Mouse (Mus musculus) spleen, adult 2 months (tissue): ENCODE results near the gene Grifin. TPM values are rescaled to one million over a fixed set of nuclear protein-coding genes. Genes with fewer than 3 reads are reported as not detected.
A peak's percentile ranks its signal among the peaks of the same experiment; 100 is the strongest.

ENCODE experiments used
- DNase-seq, 2 experiments: peaks; one replicate each; pipeline versions ENCODE4 v3.0.0 to v3.0.0-alpha.2; 2012 to 2021; ENCODE audit warnings: low spot score in 2 of 2, low read depth in 1 of 2
- H3K27ac ChIP-seq: fragments of 200-500 bp; 2 replicates; pipeline ENCODE4 v1.5.1; 2012; ENCODE audit warnings: low read length, inconsistent platforms; ENCODE audit not compliant: insufficient read depth
- H3K27me3 ChIP-seq: fragments of 200-500 bp; 2 replicates; pipeline ENCODE4 v1.6.1; 2012; ENCODE audit warnings: mild to moderate bottlenecking, moderate library complexity, low read length, inconsistent platforms; ENCODE audit not compliant: control insufficient read depth, insufficient read depth
- H3K36me3 ChIP-seq: fragments of 200-500 bp; 2 replicates; pipeline ENCODE4 v1.6.1; 2012; ENCODE audit warnings: mild to moderate bottlenecking, low read length, inconsistent platforms; ENCODE audit not compliant: control insufficient read depth, insufficient read depth
- H3K4me1 ChIP-seq: fragments of 200-500 bp; 2 replicates; pipeline ENCODE4 v1.6.1; 2011; ENCODE audit warnings: inconsistent platforms; ENCODE audit not compliant: control insufficient read depth, insufficient read depth, insufficient read length
- H3K4me3 ChIP-seq: fragments of 200-500 bp; 2 replicates; pipeline ENCODE4 v1.5.1; 2011; ENCODE audit warnings: mild to moderate bottlenecking, inconsistent platforms; ENCODE audit not compliant: insufficient read depth, insufficient read length; ENCODE audit errors: extremely low read depth
- CTCF ChIP-seq: fragments of 200-500 bp; IDR thresholded peaks from 2 replicates; pipeline ENCODE4 v1.5.1; 2011; ENCODE audit warnings: mild to moderate bottlenecking, inconsistent platforms; ENCODE audit not compliant: insufficient read depth, insufficient read length, insufficient replicate concordance; ENCODE audit errors: extremely low read depth
- POLR2A ChIP-seq: fragments of 200-500 bp; IDR thresholded peaks from 2 replicates; pipeline ENCODE4 v1.6.1; 2011; ENCODE audit warnings: low read depth, low read length, inconsistent platforms
- WGBS: fragments of 180-500 bp; shearing (Covaris S2); methylation state at CpG from one replicate; pipeline ENCODE4 v1.1.7; 2018; 5-methylcytosine and 5-hydroxymethylcytosine counted together
- polyA plus RNA-seq: library from polyadenylated mRNA; depleted of rRNA; stranded (reverse); fragments of >200 nt; gene quantifications from 2 replicates; pipeline ENCODE4 v1.2.3, GENCODE M21; 2012

Grifin gene
- polyA plus RNA-seq, 1 experiment: 0.61 TPM

DNA sequence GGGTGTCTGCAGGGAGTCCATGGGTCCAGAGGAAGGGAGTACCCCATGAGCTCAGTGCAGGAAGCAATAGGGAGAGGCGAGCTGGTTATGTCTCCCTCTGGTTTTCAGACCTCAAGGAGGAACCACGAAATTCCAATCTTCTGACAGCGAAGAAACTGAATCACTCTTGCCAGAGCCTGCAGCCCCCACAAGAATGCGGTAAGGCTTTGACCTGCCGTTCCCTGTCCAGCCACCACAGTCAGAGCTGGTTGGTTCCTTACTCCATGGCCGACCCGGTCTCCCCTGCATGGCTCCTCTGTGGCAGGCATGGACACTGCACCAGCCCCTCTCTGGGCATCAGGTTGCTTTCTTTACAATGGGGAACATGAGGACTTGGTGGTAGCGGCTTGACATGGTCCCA is 39.5 kb upstream of the Grifin start:
- 84% methylated on average over 8 of the region's 8 CpGs for WGBS

DNA sequence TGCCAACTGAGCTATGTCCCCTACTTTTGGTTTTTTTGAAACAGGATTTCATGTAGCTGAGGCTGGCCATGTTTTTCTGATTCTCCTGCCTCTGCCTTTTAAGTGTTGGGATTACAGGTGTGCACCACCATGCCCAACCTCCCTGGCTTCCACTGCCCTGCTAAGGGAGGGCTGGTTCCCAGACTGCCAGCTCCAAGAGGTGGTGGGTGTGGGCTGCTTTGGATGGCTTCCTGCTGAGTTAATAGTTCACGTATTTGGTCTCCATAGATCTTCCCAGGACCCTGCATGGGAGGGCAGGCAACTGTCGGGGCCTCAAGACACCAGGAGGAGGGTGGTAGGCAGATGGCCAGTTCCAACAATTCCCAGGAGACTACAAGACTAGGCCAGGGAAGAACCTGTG is 37.7 kb upstream of the Grifin start:
- TF ChIP-seq CTCF: no peak
- TF ChIP-seq POLR2A: no peak
- Histone ChIP-seq H3K27me3 (no peaks in the 10 kb centered on the region), H3K4me3 (no peak overlapping the region), H3K4me1 (peaks cover 21% of the 10 kb centered on the region), H3K27ac (no peak overlapping the region), H3K36me3 (no peaks in the 10 kb centered on the region)
- DNase-seq: no peak
- 85% methylated on average over 2 of the region's 2 CpGs for WGBS

More for the DNA sequence above, 39.5 kb upstream of the Grifin start:
- no peak for TF ChIP-seq CTCF
- no peak for TF ChIP-seq POLR2A
- H3K27me3 ChIP-seq: no peaks in the 10 kb centered on the region
- no peak overlapping the region for H3K27ac ChIP-seq
- H3K4me3 ChIP-seq: no peak overlapping the region
- H3K4me1 ChIP-seq: peaks cover 17% of the 10 kb centered on the region
- DNase-seq: no peak
- no peaks in the 10 kb centered on the region for H3K36me3 ChIP-seq

DNA sequence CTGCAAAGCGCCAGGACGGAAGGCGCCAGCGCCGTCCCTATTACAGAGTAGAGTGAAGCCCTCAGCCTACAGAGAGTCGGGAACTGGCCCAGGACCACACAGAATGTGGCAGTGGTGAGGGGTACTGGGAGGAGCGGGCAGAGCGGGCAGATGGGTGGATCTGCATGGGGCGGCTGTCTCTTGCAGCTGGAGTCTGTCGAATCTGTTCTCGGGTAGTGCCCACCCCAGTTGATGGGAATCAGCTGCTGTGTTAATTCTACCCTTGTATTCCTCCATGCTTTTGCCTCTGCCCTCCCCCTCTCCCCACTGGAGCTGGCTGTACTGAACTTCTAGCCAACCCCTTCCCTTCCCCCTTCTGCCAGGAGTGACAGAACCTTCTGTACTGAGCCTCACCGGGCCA is 36.8 kb upstream of the Grifin start:
- WGBS: 92% methylated on average over 12 of the region's 12 CpGs
- Histone ChIP-seq H3K27me3 (no peaks in the 10 kb centered on the region), H3K4me1 (peaks cover 25% of the 10 kb centered on the region), H3K36me3 (no peaks in the 10 kb centered on the region), H3K4me3 (no peak overlapping the region), H3K27ac (no peak overlapping the region)
- TF ChIP-seq POLR2A (no peak), CTCF (no peak)
- no peak for DNase-seq

DNA sequence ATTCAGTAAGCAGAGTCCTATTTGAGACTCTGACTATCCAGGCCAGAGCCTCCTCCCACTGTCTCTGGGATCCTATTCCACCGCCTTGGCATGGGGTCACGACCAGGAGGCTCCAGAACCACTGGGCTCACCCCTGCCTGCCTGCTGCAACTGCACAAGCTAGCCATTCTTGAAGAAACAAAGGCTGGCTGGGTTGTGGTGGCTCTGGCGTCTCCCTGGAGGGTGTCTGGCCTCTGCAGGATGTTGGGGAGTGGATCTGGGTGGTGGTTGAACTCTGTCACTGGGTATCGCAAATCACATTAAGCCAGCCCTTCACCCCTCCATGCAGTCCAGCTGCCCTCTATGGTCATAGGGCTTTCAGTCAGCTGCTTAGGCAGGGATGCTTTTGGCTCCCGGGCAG is 35.1 kb upstream of the Grifin start:
- no peak for DNase-seq

DNA sequence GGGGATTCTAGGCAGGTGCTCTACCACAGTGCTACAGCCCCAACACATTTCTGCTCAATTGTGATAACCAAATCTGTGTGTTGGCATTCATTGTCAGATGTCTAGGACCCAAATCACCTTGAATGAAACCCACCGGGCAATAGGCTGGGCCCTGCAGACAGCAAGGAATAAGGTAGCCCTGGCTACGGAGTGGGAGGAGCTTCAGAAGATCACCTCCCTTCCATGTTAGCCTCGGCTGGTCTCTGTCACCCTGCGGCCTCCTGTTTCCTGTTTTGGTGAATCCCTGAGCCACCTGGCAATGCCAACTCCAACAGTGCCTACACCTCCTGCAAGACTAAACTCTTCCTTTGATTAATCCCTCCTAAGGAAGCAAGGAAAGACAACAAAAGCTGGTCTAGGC is 32.9 kb upstream of the Grifin start:
- H3K36me3 ChIP-seq: no peaks in the 10 kb centered on the region
- peak overlapping the region; percentile 97 for H3K27ac ChIP-seq
- no peak for DNase-seq
- 36% methylated on average over 4 of the region's 4 CpGs for WGBS
- no peaks in the 10 kb centered on the region for H3K27me3 ChIP-seq
- no peak for TF ChIP-seq POLR2A
- no peak for TF ChIP-seq CTCF
- H3K4me1 ChIP-seq: peaks cover 36% of the 10 kb centered on the region; the same call in 1 of the 2 replicates
- no peak overlapping the region for H3K4me3 ChIP-seq

More for the DNA sequence above, 35.1 kb upstream of the Grifin start:
- Histone ChIP-seq H3K27ac (no peak overlapping the region), H3K4me1 (peaks cover 32% of the 10 kb centered on the region; the same call in 1 of the 2 replicates), H3K27me3 (no peaks in the 10 kb centered on the region), H3K4me3 (no peak overlapping the region), H3K36me3 (no peaks in the 10 kb centered on the region)
- WGBS: 74% methylated on average over 5 of the region's 5 CpGs
- no peak for TF ChIP-seq CTCF
- TF ChIP-seq POLR2A: no peak

GRCm38 (mm10) chr5:140596927-140597588 is 32.2 kb upstream of the Grifin start:
- H3K36me3 ChIP-seq: no peaks in the 10 kb centered on the region
- peak; percentile 61 to 75 for DNase-seq
- 9% methylated on average over 18 of the region's 18 CpGs for WGBS
- peak overlapping the region; percentile 97 for H3K27ac ChIP-seq
- peak overlapping the region; percentile 36 for H3K4me3 ChIP-seq
- no peaks in the 10 kb centered on the region for H3K27me3 ChIP-seq
- TF ChIP-seq CTCF (no peak), POLR2A (no peak; the same call in none of the 2 replicates)
- peaks cover 36% of the 10 kb centered on the region; the same call in 1 of the 2 replicates for H3K4me1 ChIP-seq

DNA sequence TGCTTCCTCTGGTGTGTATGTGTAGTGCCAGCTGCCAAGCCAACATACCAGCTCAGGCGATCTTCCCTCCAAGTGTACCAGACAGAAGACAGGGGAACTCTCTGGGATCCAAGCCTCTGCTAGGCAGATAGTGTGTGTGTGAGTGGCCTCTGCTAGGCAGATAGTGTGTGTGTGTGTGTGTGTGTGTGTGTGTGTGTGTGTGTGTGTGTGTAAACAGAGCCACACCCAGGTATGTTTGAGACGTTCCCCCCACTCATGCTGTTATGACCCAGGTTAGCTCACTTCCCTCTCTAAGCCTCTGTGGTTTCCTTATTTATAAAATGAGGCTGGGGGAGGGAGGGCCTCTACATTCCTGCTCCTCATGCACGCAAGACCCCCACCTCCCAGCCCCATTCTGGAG is 31.6 kb upstream of the Grifin start:
- no peak for TF ChIP-seq CTCF
- TF ChIP-seq POLR2A: peak; percentile 2; the same call in 1 of the 2 replicates
- H3K27me3 ChIP-seq: no peaks in the 10 kb centered on the region
- peak in 1 of 2 experiments; percentile 47 for DNase-seq
- 10% methylated on average over 3 of the region's 3 CpGs for WGBS
- no peaks in the 10 kb centered on the region for H3K36me3 ChIP-seq
- H3K27ac ChIP-seq: peak overlapping the region; percentile 97
- peaks cover 36% of the 10 kb centered on the region; the same call in 1 of the 2 replicates for H3K4me1 ChIP-seq
- H3K4me3 ChIP-seq: peak overlapping the region; percentile 51
